Mouse (Mus musculus): ENCODE results near the gene Itga8. TPM values are rescaled to one million over a fixed set of nuclear protein-coding genes. Genes with fewer than 3 reads are reported as not detected.

The Itga8 gene
- polyA plus RNA-seq, 1 experiment from 2014 or later = 4.6 TPM

GRCm38 (mm10) chr2:12290235-12290634 lies 11.5 kb downstream of the Itga8 start:
- no peaks in the 10 kb centered on the region for H3K9me3 ChIP-seq (ENCODE audit: control insufficient read depth, low read length)
- H3K9ac ChIP-seq (ENCODE audit: low read length) = no peak overlapping the region
- H3K4me3 ChIP-seq (ENCODE audit: low read depth, low read length) = no peak overlapping the region
- H3K27ac ChIP-seq (ENCODE audit: low read depth, low read length) = no peak overlapping the region
- DNase-seq (ENCODE audit: low spot score) (no peak), ATAC-seq (replicated peaks; ENCODE audit: low FRiP score) (no peak)
- no peaks in the 10 kb centered on the region for H3K36me3 ChIP-seq (ENCODE audit: control insufficient read depth, insufficient read depth, low read length)
- H3K4me1 ChIP-seq (replicated peaks; ENCODE audit: control insufficient read depth, insufficient read depth, low read length) = no peaks in the 10 kb centered on the region
- H3K27me3 ChIP-seq (ENCODE audit: control insufficient read depth, insufficient read depth, low read length) = no peaks in the 10 kb centered on the region
- 88% methylated on average over 3 of the region's 3 CpGs for WGBS
- H3K4me2 ChIP-seq (ENCODE audit: low read depth, low read length, severe bottlenecking) = no peak overlapping the region

- Histone ChIP-seq H3K4me3 (ENCODE audit: low read depth, low read length) (no peak overlapping the region), H3K36me3 (ENCODE audit: control insufficient read depth, insufficient read depth, low read length) (no peaks in the 10 kb centered on the region), H3K27me3 (ENCODE audit: control insufficient read depth, insufficient read depth, low read length) (no peaks in the 10 kb centered on the region), H3K27ac (ENCODE audit: low read depth, low read length) (no peak overlapping the region), H3K4me2 (ENCODE audit: low read depth, low read length, severe bottlenecking) (no peak overlapping the region), H3K9me3 (ENCODE audit: control insufficient read depth, low read length) (no peaks in the 10 kb centered on the region), H3K9ac (ENCODE audit: low read length) (no peak overlapping the region), H3K4me1 (replicated peaks; ENCODE audit: control insufficient read depth, insufficient read depth, low read length) (no peaks in the 10 kb centered on the region)
- 87% methylated on average over 3 of the region's 3 CpGs for WGBS
- ATAC-seq (replicated peaks; ENCODE audit: low FRiP score) (no peak), DNase-seq (ENCODE audit: low spot score) (no peak)
Measured at GRCm38 (mm10) chr2:12287831-12288230, 13.9 kb downstream of the Itga8 start.

DNA sequence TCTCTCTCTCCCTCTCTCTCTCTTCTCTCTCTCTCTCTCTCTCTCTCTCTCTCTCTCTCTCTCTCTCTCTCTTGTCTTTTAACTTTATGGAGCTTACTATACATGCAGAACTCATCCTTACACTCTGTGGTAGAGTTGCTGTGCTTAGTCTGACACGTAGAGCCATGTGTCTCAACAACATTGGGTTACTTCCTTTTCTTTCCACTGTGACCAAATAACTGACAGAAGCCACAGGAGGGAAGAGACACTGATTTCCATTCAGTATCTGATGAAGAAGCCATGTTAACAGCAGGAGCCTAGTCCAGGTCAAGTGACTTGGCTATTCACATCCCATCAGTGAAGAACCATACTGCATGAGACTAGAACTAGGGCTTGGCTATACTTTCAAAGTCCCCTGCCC lies 21.1 kb downstream of the Itga8 start:
- no peak overlapping the region for H3K9ac ChIP-seq (ENCODE audit: low read length)
- no peak overlapping the region for H3K4me2 ChIP-seq (ENCODE audit: low read depth, low read length, severe bottlenecking)
- ATAC-seq (replicated peaks; ENCODE audit: low FRiP score) (no peak), DNase-seq (ENCODE audit: low spot score) (no peak)
- no peaks in the 10 kb centered on the region for H3K4me1 ChIP-seq (replicated peaks; ENCODE audit: control insufficient read depth, insufficient read depth, low read length)
- H3K27ac ChIP-seq (ENCODE audit: low read depth, low read length) = no peak overlapping the region
- WGBS = 93% methylated on average over 1 of the region's 1 CpGs
- H3K9me3 ChIP-seq (ENCODE audit: control insufficient read depth, low read length) = no peaks in the 10 kb centered on the region
- H3K4me3 ChIP-seq (ENCODE audit: low read depth, low read length) = no peak overlapping the region
- H3K36me3 ChIP-seq (ENCODE audit: control insufficient read depth, insufficient read depth, low read length) = no peaks in the 10 kb centered on the region
- H3K27me3 ChIP-seq (ENCODE audit: control insufficient read depth, insufficient read depth, low read length) = no peaks in the 10 kb centered on the region

- DNase-seq (ENCODE audit: low spot score) = no peak
- Histone ChIP-seq H3K9ac (ENCODE audit: low read length) (no peak overlapping the region), H3K9me3 (ENCODE audit: control insufficient read depth, low read length) (no peaks in the 10 kb centered on the region), H3K36me3 (ENCODE audit: control insufficient read depth, insufficient read depth, low read length) (no peaks in the 10 kb centered on the region), H3K4me1 (replicated peaks; ENCODE audit: control insufficient read depth, insufficient read depth, low read length) (no peaks in the 10 kb centered on the region), H3K4me3 (ENCODE audit: low read depth, low read length) (no peak overlapping the region), H3K27ac (ENCODE audit: low read depth, low read length) (no peak overlapping the region), H3K4me2 (ENCODE audit: low read depth, low read length, severe bottlenecking) (no peak overlapping the region), H3K27me3 (ENCODE audit: control insufficient read depth, insufficient read depth, low read length) (no peaks in the 10 kb centered on the region)
- WGBS = 69% methylated on average over 4 of the region's 4 CpGs
- no peak for ATAC-seq (replicated peaks; ENCODE audit: low FRiP score)
Measured at GRCm38 (mm10) chr2:12279070-12279612, 22.6 kb downstream of the Itga8 start.

GRCm38 (mm10) chr2:12256635-12257317 lies 44.9 kb downstream of the Itga8 start:
- ATAC-seq (replicated peaks; ENCODE audit: low FRiP score) (no peak), DNase-seq (ENCODE audit: low spot score) (no peak)
- no peak overlapping the region for H3K9ac ChIP-seq (ENCODE audit: low read length)
- no peaks in the 10 kb centered on the region for H3K4me1 ChIP-seq (replicated peaks; ENCODE audit: control insufficient read depth, insufficient read depth, low read length)
- 89% methylated on average over 2 of the region's 2 CpGs for WGBS
- H3K27me3 ChIP-seq (ENCODE audit: control insufficient read depth, insufficient read depth, low read length) = no peaks in the 10 kb centered on the region
- no peaks in the 10 kb centered on the region for H3K9me3 ChIP-seq (ENCODE audit: control insufficient read depth, low read length)
- no peak overlapping the region for H3K4me2 ChIP-seq (ENCODE audit: low read depth, low read length, severe bottlenecking)
- H3K27ac ChIP-seq (ENCODE audit: low read depth, low read length) = no peak overlapping the region
- H3K4me3 ChIP-seq (ENCODE audit: low read depth, low read length) = no peak overlapping the region
- no peaks in the 10 kb centered on the region for H3K36me3 ChIP-seq (ENCODE audit: control insufficient read depth, insufficient read depth, low read length)

DNA sequence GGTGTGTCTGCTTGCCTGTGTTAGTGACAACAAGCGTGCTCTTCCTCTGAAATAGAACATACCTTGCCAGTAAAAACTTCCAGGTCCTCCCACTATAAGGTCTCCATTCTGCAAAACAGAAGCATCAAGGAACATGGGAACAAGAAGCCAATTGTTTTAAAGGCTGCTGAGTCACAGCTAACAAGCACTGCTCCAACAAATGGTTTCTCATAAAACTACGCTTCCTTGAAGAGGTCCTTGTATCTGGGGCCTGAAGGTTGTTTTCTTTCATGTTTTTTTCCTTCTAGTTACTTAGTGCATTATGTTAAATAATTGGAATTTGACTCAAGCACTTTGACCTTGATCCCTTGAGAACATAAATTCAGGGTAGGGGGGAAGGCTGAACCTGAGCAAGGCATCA lies 45.8 kb downstream of the Itga8 start:
- no peak overlapping the region for H3K27ac ChIP-seq (ENCODE audit: low read depth, low read length)
- H3K27me3 ChIP-seq (ENCODE audit: control insufficient read depth, insufficient read depth, low read length) = no peaks in the 10 kb centered on the region
- H3K9me3 ChIP-seq (ENCODE audit: control insufficient read depth, low read length) = no peaks in the 10 kb centered on the region
- H3K4me1 ChIP-seq (replicated peaks; ENCODE audit: control insufficient read depth, insufficient read depth, low read length) = no peaks in the 10 kb centered on the region
- no peaks in the 10 kb centered on the region for H3K36me3 ChIP-seq (ENCODE audit: control insufficient read depth, insufficient read depth, low read length)
- DNase-seq (ENCODE audit: low spot score) (no peak), ATAC-seq (replicated peaks; ENCODE audit: low FRiP score) (no peak)
- WGBS = 83% methylated on average over 2 of the region's 2 CpGs
- no peak overlapping the region for H3K4me2 ChIP-seq (ENCODE audit: low read depth, low read length, severe bottlenecking)
- no peak overlapping the region for H3K4me3 ChIP-seq (ENCODE audit: low read depth, low read length)
- no peak overlapping the region for H3K9ac ChIP-seq (ENCODE audit: low read length)

GRCm38 (mm10) chr2:12235345-12235744 lies 66.4 kb downstream of the Itga8 start:
- Histone ChIP-seq H3K9me3 (ENCODE audit: control insufficient read depth, low read length) (no peaks in the 10 kb centered on the region), H3K27ac (ENCODE audit: low read depth, low read length) (no peak overlapping the region), H3K9ac (ENCODE audit: low read length) (no peak overlapping the region), H3K4me3 (ENCODE audit: low read depth, low read length) (no peak overlapping the region), H3K36me3 (ENCODE audit: control insufficient read depth, insufficient read depth, low read length) (no peaks in the 10 kb centered on the region), H3K4me2 (ENCODE audit: low read depth, low read length, severe bottlenecking) (no peak overlapping the region), H3K27me3 (ENCODE audit: control insufficient read depth, insufficient read depth, low read length) (no peaks in the 10 kb centered on the region), H3K4me1 (replicated peaks; ENCODE audit: control insufficient read depth, insufficient read depth, low read length) (no peaks in the 10 kb centered on the region)
- ATAC-seq (replicated peaks; ENCODE audit: low FRiP score) = no peak
- DNase-seq (ENCODE audit: low spot score) = no peak
- whole genome bisulfite sequencing = 92% methylated on average over 3 of the region's 3 CpGs

GRCm38 (mm10) chr2:12229721-12230120 lies 72.0 kb downstream of the Itga8 start:
- no peaks in the 10 kb centered on the region for H3K9me3 ChIP-seq (ENCODE audit: control insufficient read depth, low read length)
- no peaks in the 10 kb centered on the region for H3K4me1 ChIP-seq (replicated peaks; ENCODE audit: control insufficient read depth, insufficient read depth, low read length)
- H3K9ac ChIP-seq (ENCODE audit: low read length) = no peak overlapping the region
- DNase-seq (ENCODE audit: low spot score) (no peak), ATAC-seq (replicated peaks; ENCODE audit: low FRiP score) (no peak)
- no peaks in the 10 kb centered on the region for H3K36me3 ChIP-seq (ENCODE audit: control insufficient read depth, insufficient read depth, low read length)
- H3K27me3 ChIP-seq (ENCODE audit: control insufficient read depth, insufficient read depth, low read length) = no peaks in the 10 kb centered on the region
- WGBS = 95% methylated on average over 2 of the region's 2 CpGs
- no peak overlapping the region for H3K4me2 ChIP-seq (ENCODE audit: low read depth, low read length, severe bottlenecking)
- H3K4me3 ChIP-seq (ENCODE audit: low read depth, low read length) = no peak overlapping the region
- no peak overlapping the region for H3K27ac ChIP-seq (ENCODE audit: low read depth, low read length)

- Histone ChIP-seq H3K9me3 (ENCODE audit: control insufficient read depth, low read length) (no peaks in the 10 kb centered on the region), H3K36me3 (ENCODE audit: control insufficient read depth, insufficient read depth, low read length) (no peaks in the 10 kb centered on the region), H3K9ac (ENCODE audit: low read length) (no peak overlapping the region), H3K4me1 (replicated peaks; ENCODE audit: control insufficient read depth, insufficient read depth, low read length) (no peaks in the 10 kb centered on the region), H3K27ac (ENCODE audit: low read depth, low read length) (no peak overlapping the region), H3K4me2 (ENCODE audit: low read depth, low read length, severe bottlenecking) (no peak overlapping the region), H3K27me3 (ENCODE audit: control insufficient read depth, insufficient read depth, low read length) (no peaks in the 10 kb centered on the region), H3K4me3 (ENCODE audit: low read depth, low read length) (no peak overlapping the region)
- no peak for DNase-seq (ENCODE audit: low spot score)
- no peak for ATAC-seq (replicated peaks; ENCODE audit: low FRiP score)
- WGBS = 71% methylated on average over 3 of the region's 3 CpGs
Measured at GRCm38 (mm10) chr2:12228335-12228734, 73.4 kb downstream of the Itga8 start.
